Mouse (Mus musculus): ENCODE measurements around the gene Tbc1d30.

DNA sequence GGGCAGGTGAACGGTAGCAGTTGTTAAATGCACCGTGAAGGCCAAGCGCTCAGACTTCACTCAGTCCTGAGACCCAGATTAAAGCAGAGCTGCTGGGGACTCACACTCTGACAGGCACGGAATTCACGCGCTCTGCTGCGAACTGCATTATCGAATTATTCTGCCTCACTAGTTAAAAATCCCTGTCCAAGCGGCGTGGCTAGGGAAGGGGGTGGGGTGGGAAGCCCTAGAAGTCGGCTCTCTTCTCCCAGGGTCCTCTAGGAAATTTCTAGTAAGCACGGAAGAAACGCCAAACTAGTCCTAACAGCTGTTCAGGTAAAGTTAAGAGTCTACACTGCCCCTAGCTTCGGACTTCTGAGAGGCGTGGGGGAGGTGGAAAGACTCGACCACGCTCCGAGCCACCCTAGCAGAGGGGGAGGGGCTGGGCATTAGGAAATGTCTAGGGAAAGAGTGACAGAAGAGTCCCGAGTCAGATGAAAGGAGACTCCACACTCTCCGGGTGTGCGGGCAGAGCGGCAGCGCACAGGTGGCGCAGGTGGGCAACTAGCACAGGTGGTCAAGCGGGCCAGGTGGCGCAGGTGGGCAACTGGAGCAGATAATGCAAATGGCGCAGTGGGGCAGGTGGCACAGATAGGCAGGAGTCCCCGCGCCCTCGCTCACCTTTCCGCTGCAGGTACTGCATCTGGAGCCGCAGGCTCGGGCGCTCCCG is 567 bp downstream of the Tbc1d30 start:
- TF ChIP-seq CTCF (IDR thresholded peaks at IDR 0.05; ENCODE audit: insufficient read depth, low read depth, low read length) (no peak), POLR2A (IDR thresholded peaks at IDR 0.05; ENCODE audit: insufficient read depth, low read depth, low read length) (no peak)

Data from olfactory bulb, adult 2 months (tissue).